Mouse (Mus musculus): ENCODE measurements around the gene Mrps10. TPM values are rescaled to one million over a fixed set of nuclear protein-coding genes. Genes with fewer than 3 reads are reported as not detected.
"Not testable (repeated sequence)": the region's sequence is repeated elsewhere in the genome, so short reads cannot be mapped to it uniquely, and the experiment has no call there.

Mrps10 gene
- polyA plus RNA-seq, 1 experiment, result 18.8 TPM

DNA sequence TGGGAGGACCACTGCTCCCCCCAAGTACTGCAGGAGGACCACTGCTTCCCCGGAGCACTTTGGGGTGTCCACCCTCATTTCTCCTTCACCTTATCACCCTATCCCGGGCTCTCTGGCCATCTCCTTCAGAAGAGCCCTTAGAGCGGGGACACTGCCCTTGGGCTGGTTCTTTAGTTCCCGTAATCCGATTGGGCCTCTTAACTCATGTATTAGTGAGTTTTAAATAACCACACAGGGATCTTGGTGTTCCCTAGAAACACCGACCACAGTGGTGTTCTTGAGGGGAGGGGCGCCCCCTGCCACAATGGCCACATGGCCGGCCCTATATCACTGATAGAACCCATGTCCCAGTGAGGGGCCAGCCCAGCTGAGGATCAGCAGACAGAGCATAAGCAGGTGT is 30.4 kb downstream of the Mrps10 start:
- no peak overlapping the region for H3K4me3 ChIP-seq (replicated peaks; ENCODE audit: extremely low read depth, low read depth, low read length)

DNA sequence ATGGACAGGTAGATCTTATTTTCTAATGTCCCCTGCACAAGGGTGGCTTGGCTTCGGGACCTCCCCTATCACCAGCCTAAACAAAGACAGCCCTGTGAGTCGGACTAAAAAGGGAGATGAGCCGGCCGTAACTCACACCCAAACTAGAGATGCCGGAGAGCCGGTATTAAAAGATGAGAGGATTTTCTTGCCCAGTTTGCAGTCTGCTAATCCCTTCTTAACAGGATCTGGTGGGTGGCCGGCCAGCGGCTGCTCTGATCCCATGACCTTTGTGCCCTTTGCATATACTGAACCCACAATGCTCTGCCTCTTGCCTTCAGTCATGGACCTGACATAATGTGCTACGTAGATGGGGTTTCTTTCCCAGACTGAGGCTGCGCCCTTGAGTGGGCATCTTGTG is 31.8 kb downstream of the Mrps10 start, which contains the start of gene Guca1a:
Guca1a (minus strand) TSS at position 134 of the 400 bp plus-strand sequence.
- no peak for DNase-seq
- no peaks in the 10 kb centered on the region for H3K4me1 ChIP-seq (ENCODE audit: control insufficient read depth, insufficient read depth, low read length)
- WGBS, result 58% methylated on average over 10 of the region's 10 CpGs
- H3K4me3 ChIP-seq (replicated peaks; ENCODE audit: extremely low read depth, low read depth, low read length), result no peak within 1 kb of the TSS
- no peak for TF ChIP-seq POLR2A (IDR thresholded peaks at IDR 0.05; ENCODE audit: borderline replicate concordance, extremely low read depth, low read depth, low read length)
- TF ChIP-seq CTCF (IDR thresholded peaks at IDR 0.05; ENCODE audit: insufficient read depth, low read length), result no peak

More for the DNA sequence above, 30.4 kb downstream of the Mrps10 start:
- DNase-seq, result no peak
- H3K4me1 ChIP-seq (ENCODE audit: control insufficient read depth, insufficient read depth, low read length), result peaks cover 2% of the 10 kb centered on the region; the same call in 1 of the 2 replicates
- TF ChIP-seq POLR2A (IDR thresholded peaks at IDR 0.05; ENCODE audit: borderline replicate concordance, extremely low read depth, low read depth, low read length) (no peak), CTCF (IDR thresholded peaks at IDR 0.05; ENCODE audit: insufficient read depth, low read length) (no peak)
- 83% methylated on average over 8 of the region's 8 CpGs for WGBS

DNA sequence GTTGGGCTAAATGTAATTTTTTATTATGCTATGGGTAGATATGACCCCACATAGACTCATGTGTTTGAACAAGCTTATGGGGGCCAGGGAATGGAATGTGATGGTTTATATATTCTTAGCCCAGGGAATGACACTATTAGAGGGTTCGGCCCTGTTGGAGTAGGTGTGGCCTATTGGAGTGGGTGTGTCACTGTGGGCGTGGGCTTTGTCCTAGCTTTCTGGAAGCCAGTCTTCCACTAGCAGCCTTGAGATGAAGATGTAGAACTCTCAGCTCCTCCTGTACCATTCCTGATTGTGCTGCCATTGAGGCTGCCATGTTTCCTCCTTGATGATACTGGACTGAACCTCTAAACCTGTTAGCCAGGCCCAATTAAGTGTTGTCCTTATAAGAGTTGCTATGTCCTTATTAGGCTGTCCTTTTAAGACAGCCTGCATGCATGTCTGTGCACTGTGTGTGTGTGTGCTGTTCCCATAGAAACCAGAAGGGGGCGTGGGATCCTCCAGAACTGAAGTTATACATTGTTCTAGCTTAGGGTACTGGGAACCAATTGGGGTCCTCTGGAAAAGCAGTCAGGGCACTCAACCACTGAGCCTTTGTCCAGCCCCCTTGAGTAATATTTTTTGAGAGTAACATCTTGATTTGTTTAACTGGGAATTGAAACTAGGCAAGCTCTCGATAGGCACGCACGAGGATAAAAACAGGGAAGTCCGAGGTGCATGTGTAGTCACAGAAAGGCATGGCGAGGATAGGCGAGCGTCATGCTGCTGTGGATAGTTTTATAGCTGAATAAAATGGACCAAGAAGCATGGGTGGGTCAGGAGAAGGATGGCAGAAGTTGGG is 39.2 kb downstream of the Mrps10 start:
- H3K4me3 ChIP-seq (replicated peaks; ENCODE audit: extremely low read depth, low read depth, low read length), result no peak overlapping the region
- DNase-seq, result no peak
- H3K4me1 ChIP-seq (ENCODE audit: control insufficient read depth, insufficient read depth, low read length), result no peaks in the 10 kb centered on the region
- TF ChIP-seq POLR2A (IDR thresholded peaks at IDR 0.05; ENCODE audit: borderline replicate concordance, extremely low read depth, low read depth, low read length) (no peak), CTCF (IDR thresholded peaks at IDR 0.05; ENCODE audit: insufficient read depth, low read length) (no peak)
- WGBS, result 58% methylated on average over 10 of the region's 10 CpGs

DNA sequence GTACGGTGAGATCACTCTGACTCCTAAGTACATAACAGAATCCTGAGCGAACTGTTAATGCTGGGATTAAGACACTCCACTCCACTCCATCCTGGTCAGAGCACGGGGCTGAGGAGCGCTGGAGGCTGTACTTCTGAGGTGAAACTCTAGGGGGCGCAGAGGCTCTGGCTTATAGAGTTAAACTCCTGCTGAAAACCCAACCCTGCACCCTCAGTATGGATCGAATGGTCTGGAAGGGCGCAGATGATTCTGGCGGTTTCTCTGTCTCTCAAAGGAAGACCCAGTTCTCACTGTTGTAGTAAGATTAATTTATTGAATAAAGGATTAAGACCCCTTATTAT is 39.8 kb downstream of the Mrps10 start:
- Histone ChIP-seq H3K4me1 (ENCODE audit: control insufficient read depth, insufficient read depth, low read length) (no peaks in the 10 kb centered on the region), H3K4me3 (replicated peaks; ENCODE audit: extremely low read depth, low read depth, low read length) (no peak overlapping the region)
- TF ChIP-seq CTCF (IDR thresholded peaks at IDR 0.05; ENCODE audit: insufficient read depth, low read length), result peak; percentile 73
- TF ChIP-seq POLR2A (IDR thresholded peaks at IDR 0.05; ENCODE audit: borderline replicate concordance, extremely low read depth, low read depth, low read length), result no peak
- WGBS, result 18% methylated on average over 8 of the region's 8 CpGs
- peak; percentile 70 for DNase-seq

DNA sequence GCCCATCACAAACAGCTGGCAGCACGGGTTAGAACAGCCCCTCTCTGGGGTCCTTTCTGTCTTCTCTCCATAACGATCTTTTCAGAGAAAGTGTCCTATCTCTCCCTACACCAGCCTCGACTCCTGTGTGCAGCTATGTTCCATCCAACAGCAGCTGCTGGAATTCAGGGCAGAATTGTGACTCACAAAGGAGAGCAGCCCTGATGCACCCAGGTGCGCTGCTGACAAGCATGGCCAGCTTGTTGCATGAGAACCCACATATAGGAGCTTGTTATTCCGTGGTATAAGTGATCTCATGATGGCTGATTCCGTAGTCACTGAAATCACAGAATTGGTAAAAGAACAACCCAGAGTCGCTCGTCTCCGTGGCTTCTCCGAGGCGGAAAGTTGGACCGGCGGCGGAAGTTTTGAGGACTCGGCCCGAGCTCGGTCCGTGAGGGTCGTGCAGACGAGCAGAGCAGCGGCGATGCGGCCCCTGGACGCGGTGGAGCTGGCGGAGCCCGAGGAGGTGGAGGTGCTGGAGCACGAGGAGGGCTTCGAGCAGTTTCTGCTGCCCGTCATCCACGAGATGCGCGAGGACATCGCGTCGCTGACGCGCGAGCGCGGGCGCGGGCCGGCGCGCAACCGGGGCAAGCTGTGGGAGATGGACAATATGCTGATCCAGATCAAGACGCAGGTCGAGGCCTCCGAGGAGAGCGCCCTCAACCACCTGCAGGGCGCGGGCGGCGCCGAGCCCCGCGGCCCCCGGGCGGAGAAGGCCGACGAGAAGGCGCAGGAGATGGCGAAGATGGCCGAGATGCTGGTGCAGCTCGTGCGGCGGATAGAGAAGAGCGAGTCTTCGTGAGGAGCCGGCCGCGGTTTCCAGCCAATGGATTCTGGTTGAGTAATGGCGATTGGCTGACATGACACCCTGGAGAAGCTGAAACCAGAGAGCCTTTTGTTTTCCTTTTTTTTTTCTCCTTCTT is 41.5 kb downstream of the Mrps10 start:
- 4% methylated on average over 74 of the region's 74 CpGs for WGBS
- DNase-seq, result peak; percentile 46
- H3K4me1 ChIP-seq (ENCODE audit: control insufficient read depth, insufficient read depth, low read length); H3K4me3 ChIP-seq (replicated peaks; ENCODE audit: extremely low read depth, low read depth, low read length): not testable (repeated sequence)

DNA sequence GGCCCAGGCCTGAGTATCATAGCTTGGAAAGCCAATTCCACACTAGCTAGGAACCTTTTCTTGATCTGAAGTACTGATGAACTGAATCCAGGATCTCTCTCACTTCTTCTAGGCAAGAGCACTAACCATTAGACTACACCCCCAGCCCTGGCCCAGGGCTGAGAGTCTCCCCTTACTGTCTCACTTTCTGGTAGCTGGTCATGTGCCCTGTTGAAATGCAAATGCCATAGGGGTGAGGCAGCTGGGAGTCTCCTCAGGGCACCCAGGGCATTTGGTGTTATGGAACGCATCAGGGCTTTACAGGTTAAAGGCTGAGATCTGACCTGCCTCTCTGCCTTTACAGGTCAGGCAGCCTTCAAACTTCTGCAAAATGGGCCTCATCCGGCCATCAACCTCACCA is 51.5 kb downstream of the Mrps10 start:
- 79% methylated on average over 2 of the region's 2 CpGs for WGBS
- H3K4me3 ChIP-seq (replicated peaks; ENCODE audit: extremely low read depth, low read depth, low read length), result no peak overlapping the region
- no peak for TF ChIP-seq CTCF (IDR thresholded peaks at IDR 0.05; ENCODE audit: insufficient read depth, low read length)
- TF ChIP-seq POLR2A (IDR thresholded peaks at IDR 0.05; ENCODE audit: borderline replicate concordance, extremely low read depth, low read depth, low read length), result no peak
- no peaks in the 10 kb centered on the region for H3K4me1 ChIP-seq (ENCODE audit: control insufficient read depth, insufficient read depth, low read length)
- no peak for DNase-seq

DNA sequence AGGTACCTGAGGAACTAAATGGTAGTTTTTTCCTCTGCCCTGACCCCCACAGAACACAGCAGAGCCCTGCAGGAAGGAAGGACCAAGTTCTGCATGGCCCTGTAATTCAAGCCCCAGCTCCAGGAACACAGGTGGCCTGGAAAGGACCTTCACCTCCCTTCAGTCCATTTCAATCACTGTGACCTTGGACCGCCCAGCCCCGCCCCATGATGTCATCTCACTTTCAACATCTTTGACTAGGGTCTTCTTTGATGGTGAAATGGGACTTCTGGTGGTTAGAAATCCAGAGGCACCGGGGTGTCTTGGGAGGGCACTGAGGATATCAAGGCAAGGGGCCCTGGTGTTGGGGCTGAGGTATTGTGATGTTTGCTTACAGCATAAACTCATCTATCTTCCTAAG is 52.9 kb downstream of the Mrps10 start:
- TF ChIP-seq CTCF (IDR thresholded peaks at IDR 0.05; ENCODE audit: insufficient read depth, low read length), result no peak
- no peak for TF ChIP-seq POLR2A (IDR thresholded peaks at IDR 0.05; ENCODE audit: borderline replicate concordance, extremely low read depth, low read depth, low read length)
- no peak for DNase-seq
- no peaks in the 10 kb centered on the region for H3K4me1 ChIP-seq (ENCODE audit: control insufficient read depth, insufficient read depth, low read length)
- WGBS, result 86% methylated on average over 3 of the region's 3 CpGs
- H3K4me3 ChIP-seq (replicated peaks; ENCODE audit: extremely low read depth, low read depth, low read length), result no peak overlapping the region

DNA sequence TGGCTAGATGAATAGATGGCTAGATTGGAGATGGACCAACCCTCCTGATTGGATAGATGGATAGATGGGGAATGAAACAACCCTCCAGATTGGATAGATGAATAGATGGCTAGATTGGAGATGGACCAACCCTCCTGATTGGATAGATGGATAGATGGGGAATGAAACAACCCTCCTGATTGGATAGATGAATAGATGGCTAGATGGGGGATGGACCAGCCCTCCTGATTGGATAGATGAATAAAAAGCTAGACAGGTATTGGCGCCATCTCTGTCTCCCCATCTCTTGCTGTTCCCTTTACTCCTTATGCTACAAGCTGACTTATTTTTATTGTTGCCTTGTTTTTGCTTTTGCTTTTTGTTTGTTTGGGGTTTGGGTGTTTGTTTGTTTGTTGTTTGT is 53.9 kb downstream of the Mrps10 start:
- DNase-seq, result not testable (repeated sequence)
- 100% methylated on average over 1 of the region's 1 CpGs for WGBS

DNA sequence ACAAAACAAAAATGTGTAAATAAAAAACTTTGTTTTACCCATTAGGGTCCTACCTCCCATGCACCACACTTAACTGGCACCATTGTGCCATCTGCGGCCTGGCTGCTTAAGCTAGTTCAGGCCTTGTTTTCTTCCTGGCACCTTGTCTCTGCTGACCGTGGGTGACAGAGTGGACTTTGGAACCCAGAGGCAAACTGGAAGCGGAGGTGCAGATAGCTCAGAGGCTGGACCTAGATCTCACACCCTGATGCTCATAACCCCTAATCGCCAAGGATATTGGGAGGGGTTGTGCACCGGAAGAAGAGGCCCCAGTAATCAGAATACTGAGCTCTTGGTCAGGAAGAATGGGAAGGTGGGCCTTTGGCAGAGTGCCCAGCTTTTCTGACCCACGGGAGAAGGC is 55.5 kb downstream of the Mrps10 start:
- DNase-seq, result no peak
- no peak for TF ChIP-seq POLR2A (IDR thresholded peaks at IDR 0.05; ENCODE audit: borderline replicate concordance, extremely low read depth, low read depth, low read length)
- no peak for TF ChIP-seq CTCF (IDR thresholded peaks at IDR 0.05; ENCODE audit: insufficient read depth, low read length)
- WGBS, result 55% methylated on average over 6 of the region's 6 CpGs
- H3K4me1 ChIP-seq (ENCODE audit: control insufficient read depth, insufficient read depth, low read length), result no peaks in the 10 kb centered on the region
- no peak overlapping the region for H3K4me3 ChIP-seq (replicated peaks; ENCODE audit: extremely low read depth, low read depth, low read length)

More for the DNA sequence above, 53.9 kb downstream of the Mrps10 start:
- not testable (repeated sequence) for H3K4me3 ChIP-seq (replicated peaks; ENCODE audit: extremely low read depth, low read depth, low read length); H3K4me1 ChIP-seq (ENCODE audit: control insufficient read depth, insufficient read depth, low read length)
